Mouse (Mus musculus): Measurements from ENCODE around the gene Ablim2. TPM values are rescaled to one million over a fixed set of nuclear protein-coding genes. Genes with fewer than 3 reads are reported as not detected.

Gene Ablim2
- polyA plus RNA-seq, 1 experiment from 2014 or later = 1.8 TPM

DNA sequence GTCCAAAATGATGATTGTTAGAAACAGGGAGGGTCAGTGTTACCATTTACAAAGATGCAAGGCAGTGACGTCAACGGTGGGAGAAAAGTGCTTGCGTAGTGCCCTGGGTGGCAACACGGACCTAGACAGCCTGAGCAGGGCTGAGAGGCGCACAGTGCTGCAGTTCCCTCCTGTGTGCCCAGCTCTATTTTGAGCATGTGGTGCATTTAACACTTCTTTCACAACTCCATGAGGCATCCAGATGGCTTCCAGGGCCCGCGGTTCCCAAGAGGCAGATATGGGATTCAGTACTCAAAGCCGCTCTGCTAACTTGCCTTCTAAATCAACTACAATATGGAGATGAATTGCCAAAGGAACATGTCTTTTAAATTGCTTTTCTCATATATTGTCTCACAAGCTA, 121.5 kb downstream of the Ablim2 start:
- no peaks in the 10 kb centered on the region for H3K27me3 ChIP-seq
- H3K4me2 ChIP-seq (replicated peaks) = no peak overlapping the region
- H3K4me1 ChIP-seq = peaks cover 10% of the 10 kb centered on the region; the same call in 1 of the 2 replicates
- 77% methylated on average over 8 of the region's 8 CpGs for WGBS
- no peak overlapping the region for H3K4me3 ChIP-seq
- H3K9ac ChIP-seq = no peak overlapping the region
- no peak overlapping the region for H3K27ac ChIP-seq
- H3K36me3 ChIP-seq = no peaks in the 10 kb centered on the region
- no peak for ATAC-seq (ENCODE audit: low FRiP score, low read depth)
- no peaks in the 10 kb centered on the region for H3K9me3 ChIP-seq

DNA sequence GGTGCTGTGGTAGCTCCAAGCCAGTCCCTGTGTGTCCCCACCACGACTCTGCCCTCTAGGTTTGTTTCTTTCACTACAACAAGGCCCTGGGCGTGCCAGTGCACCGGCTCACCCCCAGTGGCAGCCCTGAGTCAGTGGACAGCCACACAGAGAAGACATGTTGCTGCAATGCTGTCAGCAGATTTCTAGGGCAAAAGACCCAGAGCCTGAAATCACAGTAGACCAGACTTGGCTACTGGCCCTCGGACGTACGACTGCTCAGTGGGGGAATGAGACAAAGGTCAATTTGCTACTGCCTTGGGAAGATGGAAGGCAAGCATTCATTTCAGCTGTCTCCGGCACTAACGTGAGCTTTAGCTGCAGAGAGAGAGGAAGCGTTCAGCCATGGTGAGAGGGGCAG, 124.7 kb downstream of the Ablim2 start:
- no peak overlapping the region for H3K9ac ChIP-seq
- no peak overlapping the region for H3K27ac ChIP-seq
- no peak overlapping the region for H3K4me3 ChIP-seq
- no peaks in the 10 kb centered on the region for H3K9me3 ChIP-seq
- H3K4me2 ChIP-seq (replicated peaks) = no peak overlapping the region
- no peaks in the 10 kb centered on the region for H3K27me3 ChIP-seq
- peaks cover 10% of the 10 kb centered on the region; the same call in 1 of the 2 replicates for H3K4me1 ChIP-seq
- H3K36me3 ChIP-seq = no peaks in the 10 kb centered on the region
- 65% methylated on average over 9 of the region's 9 CpGs for WGBS
- ATAC-seq (ENCODE audit: low FRiP score, low read depth) = no peak

DNA sequence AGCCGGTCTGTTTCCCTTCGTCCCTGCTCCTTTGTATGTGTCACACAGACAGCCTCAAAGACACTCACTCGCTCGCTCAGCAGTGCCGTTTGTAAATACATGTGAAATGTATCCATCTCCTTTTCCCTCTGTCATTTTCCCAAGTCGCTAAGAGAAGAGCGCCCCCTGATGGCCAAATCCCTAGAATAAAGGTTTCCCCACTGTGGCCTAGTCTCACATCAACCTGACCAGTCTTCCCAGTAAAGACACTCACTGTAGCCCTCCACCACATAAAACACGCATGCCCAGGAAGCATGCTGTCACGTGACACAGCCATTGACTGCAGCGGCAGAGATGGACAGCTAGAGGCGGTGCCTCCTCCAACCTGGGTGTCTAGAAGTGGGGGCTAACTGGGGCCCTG, 126.6 kb downstream of the Ablim2 start:
- H3K27me3 ChIP-seq = no peaks in the 10 kb centered on the region
- H3K27ac ChIP-seq = no peak overlapping the region
- ATAC-seq (ENCODE audit: low FRiP score, low read depth) = no peak
- H3K9me3 ChIP-seq = no peaks in the 10 kb centered on the region
- H3K4me1 ChIP-seq = peaks cover 8% of the 10 kb centered on the region; the same call in 1 of the 2 replicates
- no peaks in the 10 kb centered on the region for H3K36me3 ChIP-seq
- H3K4me3 ChIP-seq = no peak overlapping the region
- no peak overlapping the region for H3K4me2 ChIP-seq (replicated peaks)
- 40% methylated on average over 11 of the region's 11 CpGs for WGBS
- no peak overlapping the region for H3K9ac ChIP-seq

DNA sequence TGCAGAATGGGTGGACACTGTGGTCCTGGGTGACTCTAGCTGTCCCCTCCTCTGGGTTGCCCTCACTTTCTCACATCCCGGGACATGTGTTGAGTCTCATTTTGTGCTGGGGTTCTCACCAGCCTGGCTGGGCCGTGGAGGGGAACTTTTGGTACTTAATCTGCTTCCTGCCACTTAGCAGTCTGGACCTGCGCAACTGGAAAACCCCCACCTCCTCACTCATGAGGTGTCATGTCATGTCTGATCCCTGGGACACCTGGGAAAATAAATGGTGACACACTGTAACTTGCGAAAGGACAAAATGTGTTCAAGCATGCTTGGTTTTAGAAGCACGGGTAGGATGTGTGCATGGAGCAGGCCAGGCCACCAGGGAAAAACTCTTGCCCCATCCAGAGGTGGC, 127.0 kb downstream of the Ablim2 start:
- Histone ChIP-seq H3K36me3 (no peaks in the 10 kb centered on the region), H3K4me1 (peaks cover 7% of the 10 kb centered on the region; the same call in 1 of the 2 replicates), H3K4me3 (no peak overlapping the region), H3K9ac (no peak overlapping the region), H3K27ac (no peak overlapping the region), H3K9me3 (no peaks in the 10 kb centered on the region), H3K27me3 (no peaks in the 10 kb centered on the region), H3K4me2 (replicated peaks) (no peak overlapping the region)
- 74% methylated on average over 5 of the region's 5 CpGs for WGBS
- no peak for ATAC-seq (ENCODE audit: low FRiP score, low read depth)

DNA sequence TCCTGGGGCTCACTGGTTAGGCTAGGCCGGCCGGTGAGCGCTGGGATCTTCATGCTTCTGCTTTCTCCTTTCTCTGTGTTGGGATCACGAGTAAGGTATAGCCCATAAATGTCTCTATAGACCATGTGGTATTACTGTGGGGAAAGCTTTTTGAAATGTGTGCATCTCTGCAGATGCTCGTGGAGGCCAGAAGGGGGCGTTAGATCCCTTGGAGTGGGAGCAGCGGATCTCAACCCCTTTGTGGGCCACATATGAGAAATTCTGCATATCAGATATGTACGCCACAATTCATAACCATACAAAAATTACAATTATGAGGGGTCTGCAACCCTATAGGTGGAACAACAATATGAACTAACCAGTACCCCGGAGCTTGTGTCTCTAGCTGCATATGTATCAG, 131.3 kb downstream of the Ablim2 start:
- no peak for ATAC-seq (ENCODE audit: low FRiP score, low read depth)
- no peak overlapping the region for H3K4me2 ChIP-seq (replicated peaks)
- 55% methylated on average over 9 of the region's 9 CpGs for WGBS
- no peaks in the 10 kb centered on the region for H3K9me3 ChIP-seq
- 0 out of 2 replicates have a peak, but pooled peaks cover 2% of the 10 kb centered on the region for H3K4me1 ChIP-seq
- H3K4me3 ChIP-seq = no peak overlapping the region
- no peak overlapping the region for H3K9ac ChIP-seq
- H3K27me3 ChIP-seq = no peaks in the 10 kb centered on the region
- H3K36me3 ChIP-seq = no peaks in the 10 kb centered on the region
- no peak overlapping the region for H3K27ac ChIP-seq

DNA sequence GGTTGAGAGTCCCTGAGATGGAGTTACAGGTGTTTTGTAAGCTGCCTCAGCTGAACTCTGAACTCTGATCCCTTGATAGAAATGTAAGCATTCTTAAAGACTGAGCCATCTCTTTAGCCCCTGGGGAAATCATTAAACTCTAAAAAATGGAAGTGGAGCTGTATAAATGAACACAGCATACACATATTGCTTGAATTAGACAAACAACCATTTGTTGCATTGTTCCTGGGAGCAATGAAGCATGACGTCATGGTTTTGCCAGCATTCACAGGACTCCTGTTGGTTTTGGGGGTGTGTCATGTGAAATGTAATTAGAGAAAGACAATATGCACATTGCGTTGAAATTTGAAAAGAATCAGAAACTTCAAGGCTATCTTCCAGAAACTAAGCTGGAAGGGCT, 132.0 kb downstream of the Ablim2 start:
- Histone ChIP-seq H3K4me1 (peaks cover 5% of the 10 kb centered on the region), H3K9ac (no peak overlapping the region), H3K27ac (no peak overlapping the region), H3K9me3 (no peaks in the 10 kb centered on the region), H3K27me3 (no peaks in the 10 kb centered on the region), H3K4me3 (no peak overlapping the region), H3K36me3 (no peaks in the 10 kb centered on the region), H3K4me2 (replicated peaks) (no peak overlapping the region)
- 47% methylated on average over 2 of the region's 2 CpGs for WGBS
- no peak for ATAC-seq (ENCODE audit: low FRiP score, low read depth)

DNA sequence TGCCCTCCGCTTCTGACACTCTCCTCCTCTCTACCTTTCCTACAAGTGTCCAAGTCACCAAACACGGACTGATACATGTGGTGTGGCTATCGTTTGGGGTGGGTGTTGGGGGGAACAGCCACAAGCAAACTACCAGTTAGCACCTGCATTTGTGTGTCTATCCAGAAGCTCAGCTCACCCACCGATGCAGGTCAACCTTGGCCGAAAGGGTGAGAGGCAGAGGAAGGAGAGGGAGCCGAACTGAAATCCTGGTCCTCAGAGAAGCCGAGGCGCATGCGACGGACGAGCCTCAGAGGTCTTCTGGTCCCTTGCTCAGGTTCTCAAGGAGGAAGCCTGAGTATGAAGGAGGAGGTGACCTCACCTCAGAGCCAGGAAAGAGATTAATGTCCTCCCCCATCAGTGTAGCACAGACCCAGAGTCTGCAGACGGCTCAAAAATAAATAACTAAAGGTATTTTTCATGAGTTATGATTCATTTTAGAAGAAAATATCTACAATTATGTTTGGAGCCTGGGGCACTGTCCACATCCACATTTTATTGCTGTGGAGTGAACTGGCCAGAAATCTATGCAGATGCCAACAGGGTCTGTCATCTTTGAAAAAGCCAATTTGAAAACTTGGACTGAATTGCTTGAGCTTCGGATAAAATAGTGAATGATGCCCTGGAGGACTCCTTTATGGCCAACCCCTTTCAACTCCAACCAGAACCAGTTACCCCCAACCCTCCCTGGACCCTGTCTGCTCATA, 133.5 kb downstream of the Ablim2 start:
- ATAC-seq (ENCODE audit: low FRiP score, low read depth) = no peak
- Histone ChIP-seq H3K27me3 (no peaks in the 10 kb centered on the region), H3K9me3 (no peaks in the 10 kb centered on the region), H3K27ac (no peak overlapping the region), H3K4me3 (no peak overlapping the region), H3K4me2 (replicated peaks) (no peak overlapping the region), H3K9ac (no peak overlapping the region), H3K4me1 (peaks cover 21% of the 10 kb centered on the region), H3K36me3 (no peaks in the 10 kb centered on the region)
- 89% methylated on average over 13 of the region's 13 CpGs for WGBS

DNA sequence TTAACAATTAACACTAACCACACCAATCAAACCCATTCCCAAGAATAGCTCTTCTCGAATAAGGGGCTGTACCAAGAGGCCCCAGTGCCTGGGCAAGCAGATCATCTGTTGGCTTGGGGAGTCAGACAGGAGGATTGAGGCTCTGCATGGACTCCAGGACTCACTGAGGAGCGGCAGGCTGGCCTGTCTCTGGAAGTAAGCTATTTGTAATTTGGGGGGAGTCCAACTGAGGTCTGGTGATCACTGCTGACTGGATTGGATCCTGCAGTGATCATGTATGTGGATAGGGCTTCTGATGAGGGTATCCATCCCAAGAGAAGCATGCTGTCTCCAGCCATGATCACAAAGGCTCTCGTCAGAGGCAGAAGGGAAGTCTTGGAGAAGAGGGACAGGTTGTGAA, 134.7 kb downstream of the Ablim2 start:
- 77% methylated on average over 3 of the region's 3 CpGs for WGBS
- H3K9ac ChIP-seq = no peak overlapping the region
- H3K4me3 ChIP-seq = no peak overlapping the region
- H3K36me3 ChIP-seq = no peaks in the 10 kb centered on the region
- no peaks in the 10 kb centered on the region for H3K9me3 ChIP-seq
- no peaks in the 10 kb centered on the region for H3K27me3 ChIP-seq
- H3K4me2 ChIP-seq (replicated peaks) = no peak overlapping the region
- H3K4me1 ChIP-seq = peaks cover 33% of the 10 kb centered on the region
- ATAC-seq (ENCODE audit: low FRiP score, low read depth) = no peak
- no peak overlapping the region for H3K27ac ChIP-seq

DNA sequence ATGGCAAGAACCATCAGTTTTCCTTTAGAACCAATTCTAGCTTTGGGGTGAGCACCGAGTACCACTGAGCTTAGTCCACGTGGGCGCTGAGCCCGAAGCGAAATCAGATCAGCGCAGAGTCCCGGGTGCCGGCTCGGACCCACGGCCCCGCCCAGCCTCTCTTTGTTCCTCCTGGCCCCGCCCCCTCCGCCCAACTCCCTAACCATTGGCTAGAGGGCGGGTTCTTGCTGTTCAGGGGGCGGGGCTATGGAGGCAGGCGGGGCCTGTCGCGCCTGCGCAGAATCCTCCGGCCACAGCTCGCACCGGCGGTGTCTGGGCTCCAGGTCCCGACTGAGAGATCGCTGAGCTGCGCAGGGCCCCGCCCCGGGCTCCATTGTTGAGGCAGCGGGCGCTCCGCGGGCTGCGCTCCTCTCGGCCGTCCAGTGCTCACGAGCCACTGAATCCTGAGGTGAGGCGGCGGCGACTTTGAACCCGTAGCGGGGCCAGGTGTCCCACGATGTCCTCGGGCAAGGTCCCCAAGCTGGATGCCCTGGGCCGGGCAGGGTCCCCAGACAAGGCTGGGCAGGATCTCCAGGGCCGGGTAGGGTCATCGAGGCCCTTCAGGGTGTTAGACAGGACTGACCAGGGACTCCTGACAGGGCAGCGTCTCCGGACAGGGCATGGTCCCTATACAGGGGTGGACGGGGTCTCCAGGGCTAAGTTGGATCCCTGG, 135.6 kb downstream of the Ablim2 start, which contains the start of gene Afap1:
Afap1 (plus strand) TSS at position 227 of the 712 bp plus-strand sequence.
- H3K36me3 ChIP-seq = no peaks in the 10 kb centered on the region
- H3K4me3 ChIP-seq = peak within 1 kb of the TSS; percentile 93
- 0% methylated on average over 48 of the region's 49 CpGs for WGBS
- peak within 1 kb of the TSS; percentile 95 for H3K9ac ChIP-seq
- no peaks in the 10 kb centered on the region for H3K9me3 ChIP-seq
- H3K4me1 ChIP-seq = peaks cover 37% of the 10 kb centered on the region
- peak within 1 kb of the TSS; percentile 90 for H3K4me2 ChIP-seq (replicated peaks)
- ATAC-seq (ENCODE audit: low FRiP score, low read depth) = peak; percentile 93
- peak within 1 kb of the TSS; percentile 77 for H3K27ac ChIP-seq
- no peaks in the 10 kb centered on the region for H3K27me3 ChIP-seq

DNA sequence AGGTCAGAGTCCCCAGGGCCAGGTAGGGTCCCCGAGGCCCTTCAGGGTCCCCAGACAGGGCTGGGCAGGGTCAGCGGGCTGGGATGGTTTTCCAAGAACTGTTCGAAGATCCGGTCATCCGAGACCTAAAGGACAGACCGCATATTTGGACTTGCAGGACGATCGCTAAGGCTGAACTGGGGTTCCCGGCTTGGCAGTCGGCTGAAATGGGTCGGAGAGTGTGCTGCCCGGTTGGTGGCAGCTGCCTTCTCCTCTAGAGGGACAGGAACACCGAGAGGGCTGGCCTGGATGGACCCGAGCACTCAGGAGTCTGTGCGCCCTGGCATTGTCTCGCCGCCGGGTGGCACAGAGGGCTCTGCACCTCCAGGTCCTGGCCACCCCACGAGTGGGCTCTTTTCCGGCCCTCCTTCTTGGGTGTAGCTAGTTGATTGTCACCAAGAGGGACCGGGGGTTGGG, 136.2 kb downstream of the Ablim2 start:
- 1% methylated on average over 21 of the region's 21 CpGs for WGBS
- Histone ChIP-seq H3K4me1 (peaks cover 39% of the 10 kb centered on the region), H3K9me3 (no peaks in the 10 kb centered on the region), H3K27me3 (no peaks in the 10 kb centered on the region), H3K36me3 (no peaks in the 10 kb centered on the region), H3K9ac (peak overlapping the region; percentile 95), H3K4me2 (replicated peaks) (peak overlapping the region; percentile 90), H3K4me3 (peak overlapping the region; percentile 93), H3K27ac (0 out of 2 replicates have a peak overlapping the region, but pooled peaks have one; percentile 6)
- peak; percentile 4; the same call in 1 of the 2 replicates for ATAC-seq (ENCODE audit: low FRiP score, low read depth)

DNA sequence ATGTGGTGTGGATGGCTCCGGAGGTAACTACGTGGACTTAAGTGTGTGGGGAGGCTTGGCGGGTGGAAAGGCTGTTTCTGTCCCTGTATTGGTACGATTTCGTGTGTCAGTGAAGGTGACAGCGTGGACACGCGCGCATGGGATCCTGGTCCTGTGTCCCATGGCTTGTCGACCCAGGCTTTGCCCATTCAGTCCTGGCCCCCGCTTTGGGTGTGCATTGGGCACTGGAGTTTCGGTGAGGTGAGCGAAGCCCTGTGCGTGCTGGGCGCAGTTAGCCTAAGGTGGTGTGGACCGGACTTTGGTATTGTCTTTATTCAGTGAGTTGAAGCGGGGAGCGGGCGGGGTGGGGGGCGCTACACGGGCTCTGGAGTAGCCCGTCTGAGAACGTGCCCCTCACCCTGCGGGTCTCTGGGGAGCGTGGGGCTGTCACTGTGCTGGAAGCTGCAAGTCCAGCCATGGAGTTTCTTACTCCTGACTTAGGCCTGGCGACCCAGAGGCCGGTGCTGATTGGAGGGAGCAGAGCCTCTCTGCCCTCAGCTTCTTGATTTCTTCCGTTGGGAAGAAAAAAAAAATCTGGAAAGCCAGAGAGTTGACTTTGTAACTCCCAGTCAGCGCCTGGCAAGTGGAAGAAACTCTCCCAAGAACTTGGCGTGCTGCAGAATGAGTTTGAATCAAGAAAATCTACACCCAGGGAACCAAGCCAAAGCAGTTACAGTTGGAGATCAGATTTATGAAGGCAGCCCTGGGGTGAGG, 136.8 kb downstream of the Ablim2 start:
- H3K4me2 ChIP-seq (replicated peaks) = peak overlapping the region; percentile 90
- ATAC-seq (ENCODE audit: low FRiP score, low read depth) = no peak; the same call in 1 of the 2 replicates
- H3K27me3 ChIP-seq = no peaks in the 10 kb centered on the region
- peak overlapping the region; percentile 52; the same call in 1 of the 2 replicates for H3K27ac ChIP-seq
- no peaks in the 10 kb centered on the region for H3K36me3 ChIP-seq
- no peaks in the 10 kb centered on the region for H3K9me3 ChIP-seq
- peak overlapping the region; percentile 95 for H3K9ac ChIP-seq
- 3% methylated on average over 30 of the region's 30 CpGs for WGBS
- H3K4me1 ChIP-seq = peaks cover 40% of the 10 kb centered on the region
- peak overlapping the region; percentile 93 for H3K4me3 ChIP-seq

DNA sequence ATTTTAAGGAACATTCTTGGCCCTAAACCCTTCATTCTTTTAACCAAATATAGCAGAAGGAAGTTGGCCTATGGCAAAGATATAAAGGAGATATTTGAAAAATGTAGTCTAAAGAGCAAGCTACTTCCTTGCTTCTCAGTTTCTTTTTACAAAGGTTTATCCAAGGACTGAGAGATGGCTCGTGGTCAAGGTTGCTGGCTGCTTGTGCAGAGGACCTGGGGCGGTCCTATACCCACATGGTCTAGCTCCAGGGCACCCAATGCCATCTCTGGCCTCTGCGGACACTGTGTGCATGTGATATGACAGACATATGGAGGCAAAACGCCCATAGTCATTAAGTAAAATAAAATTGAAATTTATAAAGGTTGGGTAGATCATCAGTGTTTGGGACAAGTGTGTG, 138.2 kb downstream of the Ablim2 start:
- ATAC-seq (ENCODE audit: low FRiP score, low read depth) = no peak
- no peaks in the 10 kb centered on the region for H3K27me3 ChIP-seq
- no peaks in the 10 kb centered on the region for H3K9me3 ChIP-seq
- H3K4me2 ChIP-seq (replicated peaks) = peak overlapping the region; percentile 90; the same call in 1 of the 2 replicates
- H3K27ac ChIP-seq = no peak overlapping the region
- 86% methylated on average over 4 of the region's 4 CpGs for WGBS
- no peak overlapping the region for H3K9ac ChIP-seq
- no peaks in the 10 kb centered on the region for H3K36me3 ChIP-seq
- H3K4me3 ChIP-seq = no peak overlapping the region
- H3K4me1 ChIP-seq = peaks cover 54% of the 10 kb centered on the region

All from limb, embryonic 13.5 days (tissue).